Mouse (Mus musculus) brain, embryonic 14.5 days (tissue): ENCODE data around the gene Sf3b4. TPM values are rescaled to one million over a fixed set of nuclear protein-coding genes. Genes with fewer than 3 reads are reported as not detected.

Source experiments
- DNase-seq: peaks from one replicate; pipeline ENCODE4 v3.0.0-alpha.2; 2011; ENCODE audit warnings: low read depth
- CTCF ChIP-seq: fragments of 200-500 bp; IDR thresholded peaks from 2 replicates; pipeline ENCODE4 v1.5.1; 2012; ENCODE audit warnings: inconsistent platforms, mild to moderate bottlenecking, moderate library complexity, borderline replicate concordance; ENCODE audit not compliant: insufficient read depth, insufficient read length; ENCODE audit errors: extremely low read depth
- POLR2A ChIP-seq: fragments of 200-500 bp; IDR thresholded peaks from 2 replicates; pipeline ENCODE4 v1.6.1; 2012; ENCODE audit warnings: mild to moderate bottlenecking, inconsistent platforms, borderline replicate concordance; ENCODE audit not compliant: poor library complexity, insufficient read depth, insufficient read length, severe bottlenecking; ENCODE audit errors: extremely low read depth
- polyA plus RNA-seq: library from polyadenylated mRNA; depleted of rRNA; stranded (reverse); fragments of >200 nt; gene quantifications from 2 replicates; pipeline ENCODE4 v1.2.3, GENCODE M21; 2012; rRNA removed

Sf3b4 gene
- polyA plus RNA-seq, result 112 and 140 TPM in 2 replicates

DNA sequence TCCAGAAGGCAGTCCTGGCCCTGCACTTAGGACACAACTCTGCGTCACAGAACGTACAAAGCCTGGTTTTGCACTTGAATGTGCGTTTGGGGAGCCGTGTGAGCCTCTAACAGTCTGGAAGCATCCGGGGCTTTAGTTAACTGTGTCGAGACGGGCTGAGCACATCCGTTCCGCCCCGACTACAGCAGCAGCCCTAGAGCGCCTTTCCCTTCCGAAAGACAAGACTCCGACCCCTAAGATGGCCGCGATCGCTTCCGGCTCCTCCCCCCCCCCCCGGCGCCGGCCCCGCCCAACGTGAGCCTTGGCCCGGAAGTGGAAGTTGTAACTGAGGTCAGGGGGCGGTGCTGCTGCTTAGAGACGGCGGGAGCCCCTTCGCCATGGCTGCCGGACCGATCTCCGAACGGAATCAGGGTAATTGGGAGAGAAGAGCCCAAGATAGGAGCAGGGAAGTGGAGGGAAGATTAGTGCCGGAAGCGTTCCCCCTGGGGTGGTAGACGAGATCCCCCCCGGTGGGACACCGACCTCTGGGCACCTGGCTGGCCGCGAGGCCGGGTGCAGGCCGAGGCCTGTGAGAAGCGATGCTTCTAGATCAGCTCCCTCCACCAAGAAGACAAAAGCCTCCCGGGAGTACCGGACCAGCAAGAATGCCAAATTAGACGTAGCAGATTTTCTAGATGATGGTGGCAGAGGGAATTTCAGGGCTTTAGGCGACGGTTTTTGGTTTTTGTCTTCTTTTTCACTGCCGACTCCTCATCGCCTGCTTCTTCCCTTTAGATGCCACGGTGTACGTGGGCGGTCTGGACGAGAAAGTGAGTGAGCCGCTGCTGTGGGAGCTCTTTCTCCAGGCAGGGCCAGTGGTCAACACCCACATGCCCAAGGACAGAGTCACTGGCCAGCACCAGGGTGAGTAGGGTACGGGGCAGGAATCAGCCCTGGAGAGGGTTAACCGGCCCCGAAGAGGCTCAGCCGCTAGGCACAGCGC, at the start of gene Sf3b4:
Gene Sf3b4 (plus strand): TSS at position 136 of the 982 bp plus-strand sequence.
- DNase-seq, result peak; percentile 98
- TF ChIP-seq CTCF, result no peak
- peak; percentile 78; the same call in 1 of the 2 replicates for TF ChIP-seq POLR2A

DNA sequence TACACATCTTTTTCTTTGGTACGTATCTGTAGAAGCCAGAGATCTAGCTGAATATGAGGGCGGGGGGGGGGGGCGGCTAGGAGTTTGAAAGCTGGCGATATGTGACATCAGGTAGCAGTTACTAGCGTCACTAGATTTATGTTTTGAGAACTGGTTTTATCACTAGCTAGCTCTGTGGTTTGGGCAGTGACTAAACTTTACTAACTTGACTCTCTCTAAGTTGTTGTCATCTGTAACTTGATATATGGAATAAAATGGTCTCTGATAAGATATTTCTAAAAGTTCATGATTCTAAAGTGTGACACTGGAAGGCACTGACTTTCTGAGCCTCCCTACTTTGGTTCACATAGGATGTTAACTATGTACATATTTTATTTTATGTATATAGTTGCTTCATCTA, 47.9 kb upstream of the Sf3b4 start:
- TF ChIP-seq CTCF (no peak), POLR2A (no peak)
- no peak for DNase-seq

DNA sequence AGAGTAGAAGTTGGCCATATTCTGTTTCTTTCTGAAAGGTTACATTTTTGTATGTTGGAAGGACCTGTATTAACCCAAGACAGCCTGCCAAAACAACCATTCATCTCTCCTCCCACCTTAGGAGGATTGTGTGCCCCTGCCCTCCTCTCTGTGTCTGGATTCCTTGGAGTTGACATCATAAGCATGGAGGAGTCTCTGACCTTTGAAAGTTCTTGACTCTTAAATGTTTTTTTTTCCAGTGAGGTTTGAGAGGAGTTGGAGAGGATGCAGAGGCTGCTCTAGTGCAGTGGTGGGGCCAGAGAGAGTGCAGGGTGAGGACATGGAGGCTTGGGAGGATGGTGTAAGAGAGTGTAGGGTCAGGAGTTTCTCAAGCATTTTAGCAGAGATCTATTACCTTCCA, 44.0 kb upstream of the Sf3b4 start:
- TF ChIP-seq CTCF, result no peak
- no peak for TF ChIP-seq POLR2A
- DNase-seq, result no peak

DNA sequence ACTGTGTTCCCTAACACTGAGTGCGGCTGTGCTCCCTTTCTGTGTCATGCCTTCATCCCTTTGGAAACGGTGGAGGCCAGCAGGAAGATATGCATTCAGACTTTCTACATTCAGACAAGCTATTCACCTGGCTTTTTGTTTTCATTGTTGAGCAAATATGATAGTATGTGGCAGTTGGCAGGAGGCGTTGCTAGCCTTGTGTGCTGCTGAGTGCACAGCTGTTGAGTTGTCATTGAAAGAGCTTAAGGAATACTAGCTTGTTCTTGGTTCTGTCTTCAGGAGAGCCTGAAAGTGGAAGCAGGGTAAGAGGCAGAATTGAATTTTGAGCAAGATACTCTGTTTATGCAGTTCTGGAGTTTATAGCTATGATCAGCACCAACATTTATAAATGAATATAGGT, 39.7 kb upstream of the Sf3b4 start:
- DNase-seq, result no peak
- no peak for TF ChIP-seq CTCF
- no peak for TF ChIP-seq POLR2A

DNA sequence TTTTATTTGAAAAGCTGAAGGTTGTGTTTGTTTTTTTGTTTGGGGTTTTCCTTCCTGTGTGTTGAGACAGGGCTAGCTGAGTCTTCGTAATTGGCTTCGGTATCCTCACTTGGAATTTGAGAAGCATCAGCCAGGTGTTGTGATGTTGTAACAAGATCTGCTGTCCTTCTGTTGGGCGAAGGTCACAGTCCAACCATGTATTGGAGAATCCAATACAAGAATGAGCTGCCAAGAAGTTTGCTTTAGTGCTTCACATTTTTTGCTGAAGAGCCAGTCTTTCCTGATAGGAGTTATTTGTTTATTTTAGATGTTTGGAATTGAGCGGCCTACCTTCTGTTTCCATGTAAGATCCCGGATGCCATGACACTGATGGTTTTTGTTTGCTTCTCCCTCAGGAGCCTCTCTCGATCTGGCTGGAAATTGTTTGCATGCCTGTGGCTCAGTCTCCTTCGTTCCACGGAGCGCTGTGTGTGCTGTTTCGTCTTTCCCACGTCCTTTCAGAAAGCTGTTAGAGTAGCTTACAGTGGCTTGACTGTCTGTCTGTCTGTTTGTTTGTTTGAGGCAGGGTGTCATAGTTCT, 38.7 kb upstream of the Sf3b4 start:
- no peak for DNase-seq
- no peak for TF ChIP-seq CTCF
- no peak for TF ChIP-seq POLR2A

DNA sequence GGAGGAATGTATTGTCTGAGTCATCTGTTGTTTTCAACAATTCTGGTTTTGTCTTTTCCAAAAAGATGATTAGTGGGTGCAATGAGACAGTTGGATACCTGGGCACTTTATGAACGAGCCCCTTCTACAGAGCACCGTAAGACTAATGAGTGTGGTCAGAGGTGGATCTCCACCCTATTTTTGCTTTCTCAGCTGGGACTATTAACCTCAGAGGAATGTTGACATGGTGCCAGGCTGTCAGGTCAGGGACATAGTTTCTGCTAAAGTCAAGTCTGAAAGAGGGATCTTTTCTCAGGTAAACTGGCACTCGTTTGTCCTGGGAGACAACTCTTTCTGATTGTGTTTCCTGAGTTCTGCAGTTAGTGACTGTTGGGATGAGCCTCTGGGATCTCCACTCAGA, 37.1 kb upstream of the Sf3b4 start:
- DNase-seq, result no peak
- TF ChIP-seq POLR2A, result no peak
- TF ChIP-seq CTCF, result no peak

DNA sequence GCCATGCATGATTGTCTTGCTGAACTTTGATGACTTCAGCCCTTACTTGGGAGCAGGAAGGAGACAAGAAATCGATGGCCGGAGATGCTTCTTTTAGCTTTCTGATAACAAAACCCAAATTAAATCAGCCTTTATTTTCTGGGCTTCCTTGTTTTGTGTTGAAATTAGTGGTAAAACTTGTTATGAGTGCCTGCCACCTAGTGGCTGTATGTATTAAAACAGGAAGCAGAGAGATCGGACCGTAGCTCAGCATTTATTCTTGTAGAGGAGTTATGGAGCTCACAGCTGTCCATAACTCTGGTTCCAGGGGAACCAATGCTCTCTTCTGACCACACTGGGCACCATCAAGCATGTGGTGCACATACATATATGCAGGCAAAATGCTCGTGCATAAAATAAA, 24.2 kb upstream of the Sf3b4 start:
- TF ChIP-seq POLR2A, result no peak
- peak; percentile 55; the same call in 1 of the 2 replicates for TF ChIP-seq CTCF
- peak; percentile 83 for DNase-seq

DNA sequence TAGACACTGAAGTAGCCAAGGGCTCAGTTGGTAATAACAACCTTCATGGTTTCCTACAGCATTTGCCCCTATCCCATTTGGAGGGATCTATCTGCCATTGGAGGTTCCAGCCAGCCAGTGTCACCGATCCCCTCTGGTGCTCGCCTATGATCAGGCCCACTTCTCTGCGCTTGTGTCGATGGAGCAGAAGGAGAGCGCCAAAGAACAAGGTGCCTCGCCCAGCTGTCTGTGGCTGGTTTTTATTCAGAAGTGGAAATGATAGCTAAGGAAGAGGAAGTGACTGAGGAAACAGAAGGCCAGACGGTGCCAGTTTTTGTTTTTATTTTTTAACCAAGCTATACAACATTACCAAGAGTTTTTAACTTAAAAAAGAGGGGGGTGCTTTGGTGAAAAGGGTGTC, 20.3 kb upstream of the Sf3b4 start:
- no peak for TF ChIP-seq CTCF
- DNase-seq, result no peak

DNA sequence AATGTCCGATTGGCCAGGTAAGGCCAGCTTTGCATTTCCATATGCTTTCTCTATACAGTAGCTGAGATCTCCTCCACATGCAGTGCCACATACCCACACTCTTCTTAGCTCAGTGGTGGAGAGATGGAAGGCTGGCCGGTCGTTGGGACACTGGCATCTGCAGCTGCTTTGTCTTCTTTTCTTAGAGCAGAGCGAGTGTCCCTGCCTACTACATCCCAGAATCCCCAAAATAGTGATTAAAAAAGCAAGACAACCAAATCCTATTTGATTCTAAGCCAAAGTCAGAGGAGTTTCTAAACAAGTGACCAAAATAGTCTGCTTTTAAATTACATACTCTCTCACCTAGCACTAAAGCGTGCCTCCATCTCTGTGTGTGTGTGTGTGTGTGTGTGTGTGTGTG, 19.5 kb upstream of the Sf3b4 start:
- DNase-seq, result no peak
- no peak for TF ChIP-seq POLR2A
- TF ChIP-seq CTCF, result no peak

DNA sequence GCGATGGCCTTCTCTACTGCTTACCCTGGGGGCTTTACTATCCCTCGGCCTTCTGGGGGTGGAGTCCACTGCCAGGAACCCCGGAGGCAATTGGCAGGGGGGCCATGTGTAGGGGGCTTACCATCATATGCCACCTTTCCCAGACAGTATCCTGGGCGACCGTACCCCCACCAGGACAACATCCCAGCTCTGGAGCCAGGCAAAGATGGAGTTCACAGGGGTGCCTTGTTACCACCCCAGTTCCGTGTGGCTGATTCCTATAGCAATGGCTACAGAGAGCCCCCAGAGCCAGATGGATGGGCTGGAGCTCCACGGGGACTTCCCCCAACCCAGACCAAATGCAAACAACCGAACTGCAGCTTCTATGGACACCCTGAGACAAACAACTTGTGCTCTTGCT, 16.6 kb upstream of the Sf3b4 start:
- DNase-seq, result no peak
- TF ChIP-seq CTCF (no peak), POLR2A (no peak)

DNA sequence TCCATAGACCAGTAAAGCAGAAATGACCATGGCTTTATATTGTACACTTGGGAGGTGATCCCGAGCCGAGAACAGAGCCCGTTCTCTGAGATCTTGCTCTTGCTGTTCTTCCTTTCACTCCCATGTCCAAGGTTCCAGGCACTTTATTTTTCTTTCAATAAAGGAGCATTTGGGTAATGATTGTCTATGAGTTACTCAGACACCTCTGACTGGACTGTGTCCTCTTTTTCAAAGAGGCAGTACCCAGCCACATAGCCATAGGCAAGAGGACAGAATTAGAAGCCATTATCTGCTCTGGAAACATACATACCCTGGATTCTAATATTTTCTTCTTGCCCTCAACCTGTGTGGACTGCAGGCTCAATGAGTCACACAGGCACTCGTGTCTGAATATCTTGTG, 12.3 kb upstream of the Sf3b4 start:
- no peak for DNase-seq
- TF ChIP-seq POLR2A (no peak), CTCF (no peak)
